In genomic region chr14:57684579-57684978, GRCm38 (mm10) we compare ENCODE assay signal across 9 mouse cellular contexts. TPM values are rescaled to one million over a fixed set of nuclear protein-coding genes. Genes with fewer than 3 reads are reported as not detected.
DNase-seq lines count a peak whose midpoint lies in the region; ATAC-seq lines count a peak whose summit lies in the region.
"Had no signal": no experiment of that assay in that cellular context is flagged by ENCODE, and none has a peak within 500 bp of the region (broad histone marks: within the 10 kb centered on the region; RNA-seq: fewer than 3 reads in every experiment).

No protein-coding gene starts in this region.

- no peaks in the 10 kb centered on the region for H3K9me3 ChIP-seq in midbrain, embryonic 14.5 days (ENCODE audit: control insufficient read depth, low read length)
- no peaks in the 10 kb centered on the region for H3K9me3 ChIP-seq in midbrain, embryonic 15.5 days
- H3K9me3 ChIP-seq in limb, embryonic 10.5 days (replicated peaks) = no peaks in the 10 kb centered on the region
- H3K9me3 ChIP-seq: heart, embryonic 13.5 days had no signal

- WGBS in midbrain, embryonic 14.5 days = 14% methylated on average over 1 of the region's 1 CpGs
- WGBS in midbrain, embryonic 15.5 days = 10% methylated on average over 1 of the region's 1 CpGs
- WGBS in limb, embryonic 10.5 days = 24% methylated on average over 1 of the region's 1 CpGs

- no peak overlapping the region for H3K4me2 ChIP-seq in midbrain, embryonic 14.5 days (ENCODE audit: low read length)
- H3K4me2 ChIP-seq in midbrain, embryonic 15.5 days = no peak overlapping the region
- H3K4me2 ChIP-seq: heart, embryonic 13.5 days had no signal

- no peaks in the 10 kb centered on the region for H3K27me3 ChIP-seq in midbrain, embryonic 14.5 days (ENCODE audit: control insufficient read depth, insufficient read depth, low read length)
- H3K27me3 ChIP-seq in midbrain, embryonic 15.5 days (replicated peaks) = no peaks in the 10 kb centered on the region
- H3K27me3 ChIP-seq in limb, embryonic 10.5 days (ENCODE audit: low read depth, poor library complexity, severe bottlenecking) = no peaks in the 10 kb centered on the region
- H3K27me3 ChIP-seq: heart, embryonic 13.5 days had no signal

- H3K27ac ChIP-seq in midbrain, embryonic 14.5 days (replicated peaks; ENCODE audit: low read depth, low read length) = no peak overlapping the region
- no peak overlapping the region for H3K27ac ChIP-seq in midbrain, embryonic 15.5 days
- H3K27ac ChIP-seq in limb, embryonic 10.5 days = no peak overlapping the region
- H3K27ac ChIP-seq: heart, embryonic 13.5 days had no signal

- DNase-seq in midbrain, embryonic 14.5 days = peak; percentile 75
- DNase-seq in R1 (ENCODE audit: low read depth, low spot score) = peak; percentile 70
- peak; percentile 58 for DNase-seq in cerebellum, adult 9-10 months
- peak; percentile 67 for DNase-seq in limb, embryonic 10.5 days (ENCODE audit: low spot score)
- peak; percentile 60 to 75 for DNase-seq in natural killer cell, adult 2 months (ENCODE audit: low spot score in 2 of 2)
- DNase-seq in Muller cell, postnatal 12 days (ENCODE audit: inconsistent ontology term) = no peak

- no peak overlapping the region for H3K4me3 ChIP-seq in midbrain, embryonic 14.5 days (replicated peaks; ENCODE audit: low read depth, low read length)
- no peak overlapping the region for H3K4me3 ChIP-seq in midbrain, embryonic 15.5 days
- H3K4me3 ChIP-seq in limb, embryonic 10.5 days = no peak overlapping the region
- H3K4me3 ChIP-seq: heart, embryonic 13.5 days had no signal

- no peak overlapping the region for H3K9ac ChIP-seq in midbrain, embryonic 14.5 days (replicated peaks; ENCODE audit: low read length)
- no peak overlapping the region for H3K9ac ChIP-seq in midbrain, embryonic 15.5 days
- H3K9ac ChIP-seq: heart, embryonic 13.5 days had no signal

- ATAC-seq in midbrain, embryonic 14.5 days (ENCODE audit: low FRiP score, low TSS enrichment) = no peak
- no peak for ATAC-seq in midbrain, embryonic 15.5 days (replicated peaks)
- ATAC-seq in granulocyte monocyte progenitor cell, adult 5-6 weeks (replicated peaks; ENCODE audit: poor library complexity, severe bottlenecking) = peak; percentile 71

- H3K36me3 ChIP-seq in midbrain, embryonic 14.5 days (ENCODE audit: control insufficient read depth, insufficient read depth, low read length) = 0 out of 2 replicates have a peak, but pooled peaks cover 3% of the 10 kb centered on the region
- no peaks in the 10 kb centered on the region for H3K36me3 ChIP-seq in midbrain, embryonic 15.5 days (replicated peaks)
- H3K36me3 ChIP-seq in limb, embryonic 10.5 days = peaks cover 14% of the 10 kb centered on the region

- no peaks in the 10 kb centered on the region for H3K4me1 ChIP-seq in midbrain, embryonic 14.5 days (ENCODE audit: control insufficient read depth, insufficient read depth, low read length)
- H3K4me1 ChIP-seq in midbrain, embryonic 15.5 days = no peaks in the 10 kb centered on the region
- no peaks in the 10 kb centered on the region for H3K4me1 ChIP-seq in limb, embryonic 10.5 days
- H3K4me1 ChIP-seq: heart, embryonic 13.5 days had no signal

RNA-seq across cellular contexts. Expression of gene Xpo4, which starts 19.3 kb away (rescaled TPM):
- polyA plus RNA-seq in midbrain, embryonic 14.5 days (2014; fragmentation: Nextera tagmentation; extraction: Ambion mirVana) = 13.5 and 18.7 TPM in 2 replicates
- 12.9 and 13.1 TPM in 2 replicates for polyA plus RNA-seq in midbrain, embryonic 15.5 days (2015; fragmentation: Nextera tagmentation; extraction: Ambion mirVana)
- 23.6 and 30.4 TPM in 2 replicates for total RNA-seq in granulocyte monocyte progenitor cell, adult 5-6 weeks (2014; fragmentation: Nextera tagmentation)
- 39.3 and 41.7 TPM in 2 replicates for total RNA-seq in granulocyte monocyte progenitor cell, adult 5-6 weeks (2017)
- polyA plus RNA-seq in limb, embryonic 10.5 days (2016; fragmentation: Nextera tagmentation; extraction: Ambion mirVana) = 30.3 and 33.4 TPM in 2 replicates
